Mouse (Mus musculus) cerebellum, adult 11 months (tissue): Measurements from ENCODE around the gene Eef2kmt.
"Not testable (repeated sequence)": the region's sequence is repeated elsewhere in the genome, so short reads cannot be mapped to it uniquely, and the experiment has no call there.

ENCODE experiments used
- DNase-seq: peaks from one replicate; pipeline ENCODE4 v3.0.0; 2022

Gene Eef2kmt

GRCm38 (mm10) chr16:5255779-5256496, at the start of gene Eef2kmt:
Gene Eef2kmt (minus strand): TSS chr16:5255983.
- peak; percentile 94 for DNase-seq

- DNase-seq = no peak
Observed at GRCm38 (mm10) chr16:5295238-5295637, 39.5 kb upstream of the Eef2kmt start.

DNA sequence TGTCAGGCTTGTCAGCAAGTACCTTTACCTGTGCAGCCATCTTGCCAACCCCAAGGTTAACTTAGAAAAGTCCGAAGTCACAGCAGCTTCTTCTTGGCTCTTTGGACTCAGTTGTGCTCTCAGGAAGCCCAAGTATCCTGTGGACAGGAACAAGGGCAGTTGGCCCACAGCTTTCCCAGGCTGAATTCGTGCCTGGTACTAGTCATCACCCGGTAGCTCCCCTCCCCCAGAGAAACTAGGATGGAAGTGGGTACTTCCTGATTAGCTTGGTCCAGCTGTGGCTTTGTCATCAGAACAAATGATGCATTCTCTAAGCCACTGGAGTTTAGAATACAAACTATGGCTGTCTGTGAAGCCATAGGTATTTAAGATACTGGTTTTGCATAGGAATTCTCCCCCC, 29.6 kb upstream of the Eef2kmt start:
- DNase-seq = no peak

GRCm38 (mm10) chr16:5282686-5283085, 26.9 kb upstream of the Eef2kmt start:
- no peak for DNase-seq

DNA sequence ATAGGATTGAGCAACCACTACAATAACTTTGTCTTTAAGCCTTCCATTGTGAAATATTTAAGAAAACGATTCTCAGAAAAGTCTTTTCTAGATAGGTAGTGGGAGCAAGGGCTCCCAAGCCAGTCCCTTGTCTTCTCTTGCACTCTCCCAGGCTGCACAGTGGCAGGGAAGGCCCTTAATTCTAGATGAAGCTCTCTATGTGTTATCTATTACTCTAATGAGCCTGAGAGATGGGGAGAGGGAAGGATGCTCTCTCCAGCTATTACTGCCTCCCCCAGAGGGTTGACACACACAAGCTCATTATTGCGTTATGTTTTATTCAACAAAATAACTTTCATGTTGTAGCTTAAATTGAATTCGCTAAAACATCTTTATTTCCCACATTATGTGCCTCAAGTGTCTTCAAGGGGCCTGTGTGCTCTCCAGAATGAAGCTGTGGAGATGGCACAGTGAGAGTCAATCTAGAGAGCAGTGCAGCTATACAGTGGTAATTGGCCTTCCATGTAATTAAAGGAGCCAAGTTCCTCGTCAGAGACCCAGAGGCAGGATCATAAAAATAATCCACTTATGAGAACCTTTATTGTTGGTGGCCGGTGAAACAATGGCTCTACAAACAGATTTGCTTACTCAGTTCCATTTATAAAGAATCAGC, 23.9 kb upstream of the Eef2kmt start:
- no peak for DNase-seq

- DNase-seq = no peak
Observed at GRCm38 (mm10) chr16:5272371-5272770, 16.6 kb upstream of the Eef2kmt start.

DNA sequence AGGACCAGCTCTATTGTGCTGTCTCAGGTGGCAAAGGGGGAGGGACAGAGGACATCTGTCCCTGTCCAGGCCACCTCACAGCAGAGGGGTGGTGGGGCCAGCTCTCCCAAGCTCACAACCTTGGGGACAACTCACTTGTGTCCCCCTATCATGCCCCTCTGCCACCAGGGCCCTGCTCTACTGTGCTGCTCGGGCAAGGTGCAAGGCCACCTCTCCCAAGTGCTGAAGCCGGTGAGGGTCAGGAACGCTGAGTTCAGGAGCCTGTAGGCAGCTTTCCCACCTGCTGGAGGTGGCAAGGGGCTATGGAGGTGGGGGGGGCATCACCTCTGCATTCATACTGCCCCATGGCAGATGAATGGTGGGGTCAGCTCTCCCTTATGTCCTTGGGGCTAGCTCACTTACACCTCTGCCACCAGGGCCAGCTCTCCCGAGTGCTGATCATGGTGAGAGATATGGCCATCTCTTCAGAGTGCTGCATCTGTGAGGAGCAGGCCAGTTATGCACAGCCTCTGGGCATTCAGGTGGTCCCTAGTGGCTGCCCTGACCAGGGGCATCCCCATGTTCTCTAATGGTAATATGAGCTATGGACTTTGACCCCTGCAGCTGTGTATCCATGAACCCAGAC, 15.7 kb upstream of the Eef2kmt start:
- no peak for DNase-seq

- DNase-seq = no peak
Observed at GRCm38 (mm10) chr16:5263926-5264325, 8.1 kb upstream of the Eef2kmt start.

DNA sequence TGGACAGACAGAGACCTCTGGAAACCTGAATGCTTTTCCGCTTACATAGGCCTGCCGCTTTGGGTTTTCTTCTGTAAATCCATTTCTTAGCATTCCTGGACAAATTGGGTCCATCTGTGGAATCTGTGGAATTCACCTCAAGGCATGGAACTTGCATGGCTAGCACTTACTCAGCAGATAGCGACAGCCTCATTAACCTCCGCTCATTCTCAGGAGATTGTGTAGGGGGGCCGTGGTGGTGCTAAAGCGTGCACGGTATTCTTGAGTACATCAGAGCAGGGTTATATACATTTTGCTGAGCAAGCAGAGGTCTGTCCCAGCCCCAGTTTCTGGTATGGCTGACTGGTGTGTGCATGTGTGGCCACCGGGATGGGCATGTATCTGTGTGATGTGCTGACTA, 7.4 kb upstream of the Eef2kmt start:
- no peak for DNase-seq

DNA sequence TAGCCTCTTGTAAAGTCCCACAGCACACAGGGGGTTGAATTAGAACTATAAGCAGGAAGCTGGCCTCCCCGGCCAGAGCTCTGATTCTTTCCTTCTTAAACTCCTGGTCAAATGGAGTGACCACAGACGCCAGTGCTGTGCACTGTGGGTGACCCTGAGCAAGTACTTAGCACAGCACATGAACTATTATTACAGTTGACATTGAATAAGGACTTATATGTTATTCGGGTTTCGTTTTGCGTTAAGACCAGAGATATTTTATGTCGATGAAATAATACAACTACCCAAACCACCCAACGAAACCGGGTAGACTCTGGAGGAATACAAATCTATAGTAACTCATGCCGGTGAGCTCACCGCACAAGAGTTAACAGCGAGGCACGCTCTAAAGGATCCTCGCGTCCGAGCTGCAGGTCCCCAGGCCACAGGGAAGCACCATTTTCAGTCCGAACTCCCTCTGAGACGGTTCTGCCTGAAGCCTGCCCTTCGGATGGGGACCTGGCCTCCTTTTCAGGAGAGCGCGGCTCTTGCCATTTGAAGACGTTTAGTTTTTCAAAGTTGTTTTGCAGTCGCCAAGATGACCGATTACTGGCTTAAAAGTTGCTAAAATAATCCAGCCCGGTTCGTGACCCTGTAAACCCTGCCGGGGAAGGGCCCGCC, 572 bp downstream of the Eef2kmt start:
- DNase-seq = no peak

- peak; percentile 43 for DNase-seq
Observed at GRCm38 (mm10) chr16:5254346-5255025, 1.3 kb downstream of the Eef2kmt start.

GRCm38 (mm10) chr16:5252260-5252659, 3.5 kb downstream of the Eef2kmt start:
- DNase-seq = no peak

GRCm38 (mm10) chr16:5250891-5251290, 4.9 kb downstream of the Eef2kmt start:
- no peak for DNase-seq

DNA sequence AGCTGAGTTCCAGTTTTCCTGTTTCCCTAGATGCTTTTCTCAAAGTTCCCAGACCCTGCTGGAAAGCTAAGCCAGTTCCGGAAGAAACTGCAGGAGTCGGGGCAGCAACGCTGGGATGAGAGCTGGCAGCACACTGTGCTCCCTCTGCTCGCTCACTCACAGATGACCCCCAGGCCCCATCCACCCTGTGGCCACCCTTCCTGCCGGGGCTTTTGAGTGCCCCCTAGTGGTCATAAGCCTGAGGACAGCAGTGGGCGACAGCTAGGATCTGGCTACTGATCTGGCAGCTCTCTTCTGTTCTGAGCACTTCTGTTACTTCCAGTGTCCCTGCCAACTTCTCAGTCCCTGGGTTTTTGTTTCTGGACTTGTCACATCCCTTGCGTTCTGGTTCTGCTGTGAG, 11.4 kb downstream of the Eef2kmt start:
- DNase-seq = peak; percentile 33

- DNase-seq = no peak
Observed at GRCm38 (mm10) chr16:5242882-5243281, 12.9 kb downstream of the Eef2kmt start.

- no peak for DNase-seq
Observed at GRCm38 (mm10) chr16:5242355-5242754, 13.4 kb downstream of the Eef2kmt start.

- peak; percentile 92 for DNase-seq
Observed at GRCm38 (mm10) chr16:5233418-5234313, 22.1 kb downstream of the Eef2kmt start, which contains the start of gene Alg1. Gene Alg1 (plus strand): TSS chr16:5233621.

GRCm38 (mm10) chr16:5232982-5233381, 22.8 kb downstream of the Eef2kmt start:
- no peak for DNase-seq

- not testable (repeated sequence) for DNase-seq
Observed at GRCm38 (mm10) chr16:5228103-5228502, 27.7 kb downstream of the Eef2kmt start.

DNA sequence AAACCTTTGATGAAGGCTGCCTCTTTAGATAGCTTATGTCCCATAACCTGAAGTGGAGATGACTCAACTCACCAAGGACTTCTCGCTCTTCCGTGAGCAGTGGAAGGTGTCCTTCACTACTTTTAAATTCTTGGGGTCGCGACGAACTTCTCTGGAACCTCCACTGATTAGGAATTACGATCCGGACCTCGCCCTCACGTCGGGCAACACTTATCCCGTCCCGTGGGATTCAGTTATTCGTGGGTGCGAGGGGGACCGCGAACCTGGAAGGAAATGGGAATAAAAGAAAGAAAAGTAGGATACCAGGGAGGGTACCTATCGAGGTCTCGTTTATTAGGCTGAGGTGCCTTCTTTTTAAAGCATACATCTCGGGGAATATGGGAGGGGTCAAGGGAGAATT, 28.3 kb downstream of the Eef2kmt start:
- DNase-seq = not testable (repeated sequence)

DNA sequence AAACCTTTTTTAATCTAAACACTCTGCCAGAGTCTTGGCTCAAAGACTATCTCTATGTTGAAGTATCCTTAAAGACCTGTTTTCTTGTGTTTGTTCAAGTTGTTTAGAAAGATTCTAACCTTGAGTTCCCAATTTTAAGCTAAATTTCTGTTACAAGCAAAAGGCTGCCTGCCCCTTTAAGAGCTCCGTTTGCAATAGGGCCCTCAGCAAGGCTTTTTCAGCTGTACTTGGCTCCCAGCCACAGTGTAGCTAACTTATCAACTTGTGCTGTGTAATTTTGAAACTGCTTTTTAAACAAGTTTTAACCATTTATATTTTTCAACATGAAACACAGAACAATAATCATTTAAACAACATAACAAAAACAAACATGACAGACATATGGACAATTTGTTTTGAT, 29.2 kb downstream of the Eef2kmt start:
- DNase-seq = not testable (repeated sequence)

DNA sequence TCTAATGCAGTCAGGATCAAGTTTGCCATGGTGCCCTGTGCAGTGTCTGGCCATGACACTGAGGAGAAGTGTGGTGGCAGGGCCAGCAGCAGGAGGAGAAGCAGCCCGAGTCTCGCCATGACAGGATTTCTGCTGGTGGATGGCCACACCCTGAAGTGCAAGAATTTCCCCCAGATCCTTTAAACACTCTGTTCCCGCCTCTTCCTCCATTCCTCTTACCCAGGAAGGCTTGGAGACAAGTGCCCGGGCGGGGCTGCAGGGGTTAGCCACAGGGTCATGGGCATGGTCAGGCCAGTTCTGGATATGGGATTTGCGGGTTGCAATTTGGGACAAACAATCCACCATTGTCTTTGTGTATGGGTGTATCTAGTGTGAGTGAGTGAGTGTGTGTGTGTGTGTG, 33.6 kb downstream of the Eef2kmt start, which contains the start of gene AU021092:
AU021092 (minus strand) TSS at position 160 of the 400 bp plus-strand sequence.
- DNase-seq = no peak
